ENCODE assay signal across 14 mouse cellular contexts in the genomic region with DNA sequence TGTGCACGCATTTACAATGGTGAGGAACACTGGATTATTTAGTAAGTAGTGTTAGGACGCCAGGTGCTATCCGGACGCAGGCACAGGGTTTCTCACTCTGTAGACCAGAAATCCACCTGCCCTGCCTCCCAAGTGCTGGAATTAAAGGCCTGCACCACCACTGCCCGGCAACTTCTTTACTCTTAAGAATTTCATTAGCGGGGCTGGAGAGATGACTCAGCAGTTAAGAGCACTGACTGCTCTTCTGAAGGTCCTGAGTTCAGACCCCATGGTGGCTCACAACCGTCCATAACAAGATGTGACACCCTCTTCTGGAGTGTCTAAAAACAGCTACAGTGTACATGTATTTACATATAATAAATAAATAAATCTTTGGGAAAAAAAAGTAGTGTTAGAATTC. TPM values are rescaled to one million over a fixed set of nuclear protein-coding genes. Genes with fewer than 3 reads are reported as not detected.
A peak's percentile ranks its signal among the peaks of the same experiment; 100 is the strongest.
DNase-seq lines count a peak whose midpoint lies in the region; TF ChIP-seq lines count a peak whose summit lies in the region.
"Not testable (repeated sequence)": the region's sequence is repeated elsewhere in the genome, so short reads cannot be mapped to it uniquely, and the experiment has no call there.
"Had no signal": no experiment of that assay in that cellular context is flagged by ENCODE, and none has a peak within 500 bp of the region (broad histone marks: within the 10 kb centered on the region; RNA-seq: fewer than 3 reads in every experiment).

No protein-coding gene starts in this region.

- WGBS in small intestine, adult 2 months = 75% methylated on average over 7 of the region's 7 CpGs

- H3K9ac ChIP-seq in CH12.LX (ENCODE audit: insufficient read depth, low read depth); ES-Bruce4 (ENCODE audit: low read depth, poor library complexity, severe bottlenecking): not testable (repeated sequence)

- not testable (repeated sequence) for H3K27ac ChIP-seq in CH12.LX (ENCODE audit: insufficient read depth, low read depth)
- peak overlapping the region; percentile 48 for H3K27ac ChIP-seq in ES-Bruce4 (ENCODE audit: insufficient read depth, low read length)
- peak overlapping the region; percentile 83 for H3K27ac ChIP-seq in small intestine, adult 2 months (ENCODE audit: insufficient read depth, low read depth, low read length)

- not testable (repeated sequence) for H3K27me3 ChIP-seq in CH12.LX (replicated peaks); ES-Bruce4 (ENCODE audit: control insufficient read depth, insufficient read depth, low read length, poor library complexity, severe bottlenecking); small intestine, adult 2 months (ENCODE audit: control insufficient read depth, insufficient read depth, low read length)

- H3K4me3 ChIP-seq in CH12.LX (replicated peaks in 1 of 3; ENCODE audit: low read depth in 2 of 3, low read length in 2 of 3, poor library complexity in 1 of 3); ES-Bruce4 (ENCODE audit: low read depth, low read length); small intestine, adult 2 months (ENCODE audit: low read depth, low read length): not testable (repeated sequence)

- not testable (repeated sequence) for TF ChIP-seq EP300 in CH12.LX (IDR thresholded peaks at IDR 0.05; ENCODE audit: low read length); ES-Bruce4 (IDR thresholded peaks at IDR 0.05; ENCODE audit: insufficient read depth, low read depth, low read length)

- dilution Hi-C loops in CH12.LX (cut with MboI; ENCODE audit: extremely low pct_ligation_motif_present, extremely low pct_unique_long_range_greater_than_20kb, low sequenced_read_pairs) = not testable (repeated sequence)

- TF ChIP-seq POLR2A in CH12.LX (IDR thresholded peaks at IDR 0.05; ENCODE audit: low read depth, low read length); ES-Bruce4 (IDR thresholded peaks at IDR 0.05; ENCODE audit: insufficient read depth, low read length); small intestine, adult 2 months (IDR thresholded peaks at IDR 0.05; ENCODE audit: low read depth, low read length): not testable (repeated sequence)

- H3K9me3 ChIP-seq in CH12.LX (replicated peaks; ENCODE audit: low read length); ES-Bruce4 (replicated peaks; ENCODE audit: control insufficient read depth, insufficient read depth, low read length, poor library complexity, severe bottlenecking): not testable (repeated sequence)

- not testable (repeated sequence) for TF ChIP-seq RAD21 in CH12.LX (IDR thresholded peaks at IDR 0.05; ENCODE audit: low read depth, low read length)

- not testable (repeated sequence) for H3K4me1 ChIP-seq in CH12.LX (ENCODE audit: control insufficient read depth in 1 of 2, insufficient read depth in 2 of 2)
- H3K4me1 ChIP-seq in ES-Bruce4 (ENCODE audit: control insufficient read depth, insufficient read depth, low read length) = peaks cover 10% of the 10 kb centered on the region
- peaks cover 23% of the 10 kb centered on the region; the same call in 1 of the 2 replicates for H3K4me1 ChIP-seq in small intestine, adult 2 months (ENCODE audit: control insufficient read depth, insufficient read depth, insufficient read length, low read length)

- not testable (repeated sequence) for H3K36me3 ChIP-seq in CH12.LX (replicated peaks in 1 of 2; ENCODE audit: control insufficient read depth in 1 of 2, insufficient read depth in 1 of 2, low read length in 1 of 2); ES-Bruce4 (ENCODE audit: control insufficient read depth, insufficient read depth, low read length, poor library complexity, severe bottlenecking); small intestine, adult 2 months (ENCODE audit: control insufficient read depth, insufficient read depth, low read length)

- H3K4me2 ChIP-seq in CH12.LX (ENCODE audit: insufficient read depth, low read depth, poor library complexity, severe bottlenecking) = not testable (repeated sequence)

- TF ChIP-seq CTCF in CH12.LX (conservative IDR thresholded peaks at IDR 0.05 in 1 of 2, IDR thresholded peaks at IDR 0.05 in 1 of 2; ENCODE audit: low read depth in 2 of 2, low read length in 2 of 2); ES-Bruce4 (IDR thresholded peaks at IDR 0.05; ENCODE audit: low read depth, low read length); small intestine, adult 2 months (IDR thresholded peaks at IDR 0.05; ENCODE audit: extremely low read depth, insufficient read length, insufficient replicate concordance, low read depth, low read length): not testable (repeated sequence)

- not testable (repeated sequence) for H3K79me2 ChIP-seq in CH12.LX (replicated peaks; ENCODE audit: control insufficient read depth, extremely low read depth, insufficient read depth, poor library complexity, severe bottlenecking)

- in situ Hi-C loops in CH12.LX (cut with MboI; ENCODE audit: low pct_ligation_motif_present, low pct_unique_long_range_greater_than_20kb, low sequenced_read_pairs) = not testable (repeated sequence)

- not testable (repeated sequence) for DNase-seq in CH12.LX (ENCODE audit: extremely low read depth)
- DNase-seq in R1 (ENCODE audit: low read depth, low spot score) = peak; percentile 63

TF ChIP-seq in CH12.LX, 34 proteins besides CTCF, POLR2A, EP300 and RAD21:
- 0 out of 2 replicates have a peak, but pooled peaks have one; percentile 29 for TF ChIP-seq MAFK (IDR thresholded peaks at IDR 0.05; ENCODE audit: insufficient replicate concordance, low read length)

RNA-seq across cellular contexts. Expression of a gene that starts 16.1 kb away (rescaled TPM):
- total RNA-seq in CH12.LX (2012; rRNA removed) (not detected in 2 replicates), CH12.LX (2014; rRNA removed) (not detected in 2 replicates)
- polyA plus RNA-seq in CH12.LX (2012; ENCODE audit: insufficient read length, low read depth) (not detected in 2 replicates), ES-Bruce4 (2011; ENCODE audit: insufficient read depth, insufficient read length, low read depth, missing spikeins) (not detected in 2 replicates)
- polyA plus RNA-seq in small intestine, adult 2 months (2012; rRNA removed) = not detected in 2 replicates
- total RNA-seq: adrenal gland, postnatal 14 days; forebrain, postnatal 0 days had no signal
- polyA plus RNA-seq: activated CD4-positive, CD25-positive, alpha-beta regulatory T cell, adult 4 months; embryonic facial prominence, embryonic 10.5 days; embryonic facial prominence, embryonic 12.5 days; embryonic facial prominence, embryonic 14.5 days; forebrain, embryonic 11.5 days; forebrain, embryonic 13.5 days; forebrain, embryonic 15.5 days; forebrain, postnatal 0 days; G1E had no signal

RNA-seq across cellular contexts. Expression of a gene that starts 46.1 kb away (rescaled TPM):
- 34.2 and 41.0 TPM in 2 replicates for total RNA-seq in CH12.LX (2012; rRNA removed)
- total RNA-seq in CH12.LX (2014; rRNA removed) = 20.9 and 23.3 TPM in 2 replicates
- polyA plus RNA-seq in CH12.LX (2012; ENCODE audit: insufficient read length, low read depth) = 53.5 and 62.2 TPM in 2 replicates
- polyA plus RNA-seq in ES-Bruce4 (2011; ENCODE audit: insufficient read depth, insufficient read length, low read depth, missing spikeins) = 130 and 147 TPM in 2 replicates
- polyA plus RNA-seq in small intestine, adult 2 months (2012; rRNA removed) = 7.6 and 28.9 TPM in 2 replicates

RNA-seq across cellular contexts. Expression of a gene that starts 57.6 kb away (rescaled TPM):
- total RNA-seq in CH12.LX (2012; rRNA removed) (4.4 and 6.5 TPM in 2 replicates), CH12.LX (2014; rRNA removed) (2.9 and 4.7 TPM in 2 replicates)
- polyA plus RNA-seq in CH12.LX (2012; ENCODE audit: insufficient read length, low read depth) (2.7 and 3.1 TPM in 2 replicates), ES-Bruce4 (2011; ENCODE audit: insufficient read depth, insufficient read length, low read depth, missing spikeins) (3.3 and 6.5 TPM in 2 replicates)
- 3.9 and 7.3 TPM in 2 replicates for polyA plus RNA-seq in small intestine, adult 2 months (2012; rRNA removed)
- polyA plus RNA-seq: G1E had no signal
